10 mouse cellular contexts compared by ENCODE assay signal in the genomic region with DNA sequence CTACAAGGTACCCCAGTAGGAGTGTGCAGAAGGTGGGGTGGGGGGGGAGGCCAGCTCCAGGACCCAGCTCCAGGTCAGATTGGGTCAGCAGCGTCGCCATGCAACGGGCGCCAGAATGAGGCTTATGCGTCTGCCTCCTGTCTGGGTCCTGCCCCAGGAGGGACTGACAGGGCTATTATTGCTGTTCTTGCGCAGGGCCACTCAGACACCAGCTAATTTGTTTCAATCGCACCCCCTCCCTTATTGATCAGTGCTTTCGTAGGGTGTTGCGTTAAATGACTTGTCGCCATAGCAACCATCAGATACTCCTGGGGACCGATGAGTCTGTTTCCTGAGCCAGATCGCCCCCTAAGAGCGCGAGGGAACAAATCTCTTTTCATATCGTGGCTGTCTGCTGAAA.
DNase-seq lines count a peak whose midpoint lies in the region; ATAC-seq lines count a peak whose summit lies in the region.
"Had no signal": no experiment of that assay in that cellular context is flagged by ENCODE, and none has a peak within 500 bp of the region (broad histone marks: within the 10 kb centered on the region; RNA-seq: fewer than 3 reads in every experiment).

No protein-coding gene starts in this region.

- H3K36me3 ChIP-seq in embryonic facial prominence, embryonic 10.5 days (replicated peaks) = no peaks in the 10 kb centered on the region
- H3K36me3 ChIP-seq in hindbrain, embryonic 16.5 days (ENCODE audit: control insufficient read depth, insufficient read depth, low read length) = no peaks in the 10 kb centered on the region
- H3K36me3 ChIP-seq in neural tube, embryonic 12.5 days = no peaks in the 10 kb centered on the region
- no peaks in the 10 kb centered on the region for H3K36me3 ChIP-seq in kidney, embryonic 14.5 days (ENCODE audit: control insufficient read depth, insufficient read depth, low read length)

- peaks cover 58% of the 10 kb centered on the region for H3K27me3 ChIP-seq in embryonic facial prominence, embryonic 10.5 days (replicated peaks; ENCODE audit: low read depth, poor library complexity, severe bottlenecking)
- peaks cover 7% of the 10 kb centered on the region for H3K27me3 ChIP-seq in hindbrain, embryonic 16.5 days (replicated peaks; ENCODE audit: control insufficient read depth, insufficient read depth, low read length)
- H3K27me3 ChIP-seq in neural tube, embryonic 12.5 days (replicated peaks) = peaks cover 14% of the 10 kb centered on the region
- H3K27me3 ChIP-seq in kidney, embryonic 14.5 days (ENCODE audit: control insufficient read depth, insufficient read depth, low read length) = peaks cover 41% of the 10 kb centered on the region

- peak overlapping the region; percentile 45 for H3K4me2 ChIP-seq in hindbrain, embryonic 16.5 days (ENCODE audit: low read length)
- H3K4me2 ChIP-seq in neural tube, embryonic 12.5 days (replicated peaks) = peak overlapping the region; percentile 14; the same call in 1 of the 2 replicates
- no peak overlapping the region for H3K4me2 ChIP-seq in kidney, embryonic 14.5 days (replicated peaks; ENCODE audit: low read depth, low read length)

- no peak for ATAC-seq in hindbrain, embryonic 16.5 days
- no peak for ATAC-seq in neural tube, embryonic 12.5 days (ENCODE audit: low FRiP score, low read depth)
- ATAC-seq in kidney, embryonic 14.5 days (ENCODE audit: low FRiP score, low TSS enrichment) = no peak

- whole genome bisulfite sequencing in embryonic facial prominence, embryonic 10.5 days = 14% methylated on average over 15 of the region's 15 CpGs
- 3% methylated on average over 15 of the region's 15 CpGs for WGBS in hindbrain, embryonic 16.5 days
- 5% methylated on average over 15 of the region's 15 CpGs for WGBS in neural tube, embryonic 12.5 days
- 15% methylated on average over 15 of the region's 15 CpGs for WGBS in kidney, embryonic 14.5 days

- H3K4me3 ChIP-seq in embryonic facial prominence, embryonic 10.5 days = 0 out of 2 replicates have a peak overlapping the region, but pooled peaks have one; percentile 17
- no peak overlapping the region for H3K4me3 ChIP-seq in hindbrain, embryonic 16.5 days (ENCODE audit: low read length)
- H3K4me3 ChIP-seq in neural tube, embryonic 12.5 days = no peak overlapping the region
- H3K4me3 ChIP-seq in kidney, embryonic 14.5 days (ENCODE audit: low read length) = no peak overlapping the region

- H3K9ac ChIP-seq in hindbrain, embryonic 16.5 days (ENCODE audit: low read depth, low read length) = peak overlapping the region; percentile 9; the same call in 1 of the 2 replicates
- H3K9ac ChIP-seq in neural tube, embryonic 12.5 days = peak overlapping the region; percentile 35; the same call in 1 of the 2 replicates
- H3K9ac ChIP-seq in kidney, embryonic 14.5 days (ENCODE audit: low read depth, low read length) = no peak overlapping the region

- peak; percentile 30 for DNase-seq in adrenal gland, adult 2 months
- no peak for DNase-seq in adrenal gland, postnatal 4 days (ENCODE audit: low spot score in 2 of 2)
- DNase-seq in embryonic facial prominence, embryonic 10.5 days (ENCODE audit: low spot score) = no peak
- no peak for DNase-seq in lung, postnatal 4 days
- DNase-seq in kidney, adult 18-20 months = no peak
- DNase-seq: kidney, postnatal 10 days; lung, postnatal 10 days had no signal

- H3K4me1 ChIP-seq in embryonic facial prominence, embryonic 10.5 days = peaks cover 45% of the 10 kb centered on the region
- H3K4me1 ChIP-seq in hindbrain, embryonic 16.5 days (ENCODE audit: control insufficient read depth, insufficient read depth, low read depth, low read length) = peaks cover 14% of the 10 kb centered on the region
- H3K4me1 ChIP-seq in neural tube, embryonic 12.5 days = peaks cover 15% of the 10 kb centered on the region
- no peaks in the 10 kb centered on the region; the same call in 1 of the 2 replicates for H3K4me1 ChIP-seq in kidney, embryonic 14.5 days (ENCODE audit: control insufficient read depth, insufficient read depth, low read length)

- H3K9me3 ChIP-seq in embryonic facial prominence, embryonic 10.5 days = no peaks in the 10 kb centered on the region
- H3K9me3 ChIP-seq in hindbrain, embryonic 16.5 days (ENCODE audit: control insufficient read depth, low read length) = no peaks in the 10 kb centered on the region
- H3K9me3 ChIP-seq in neural tube, embryonic 12.5 days = no peaks in the 10 kb centered on the region
- H3K9me3 ChIP-seq in kidney, embryonic 14.5 days (ENCODE audit: control insufficient read depth, low read length) = no peaks in the 10 kb centered on the region

- no peak overlapping the region; the same call in 1 of the 2 replicates for H3K27ac ChIP-seq in embryonic facial prominence, embryonic 10.5 days (replicated peaks)
- H3K27ac ChIP-seq in hindbrain, embryonic 16.5 days (ENCODE audit: low read depth, low read length) = no peak overlapping the region
- H3K27ac ChIP-seq in neural tube, embryonic 12.5 days = no peak overlapping the region
- H3K27ac ChIP-seq in kidney, embryonic 14.5 days (ENCODE audit: low read depth, low read length) = no peak overlapping the region
